Comparison of ENCODE assay signal across 10 mouse cellular contexts in genomic region chr7:49786618-49787382, GRCm38 (mm10). TPM values are rescaled to one million over a fixed set of nuclear protein-coding genes. Genes with fewer than 3 reads are reported as not detected.
A peak's percentile ranks its signal among the peaks of the same experiment; 100 is the strongest.
DNase-seq lines count a peak whose midpoint lies in the region; ATAC-seq and TF ChIP-seq lines count a peak whose summit lies in the region.
"Had no signal": no experiment of that assay in that cellular context is flagged by ENCODE, and none has a peak within 500 bp of the region (broad histone marks: within the 10 kb centered on the region; RNA-seq: fewer than 3 reads in every experiment).

No protein-coding gene starts in this region.

- no peaks in the 10 kb centered on the region for H3K27me3 ChIP-seq in forebrain, embryonic 16.5 days (replicated peaks; ENCODE audit: control insufficient read depth, insufficient read depth, low read length)
- no peaks in the 10 kb centered on the region for H3K27me3 ChIP-seq in kidney, postnatal 0 days (ENCODE audit: insufficient read depth, low read length)
- no peaks in the 10 kb centered on the region for H3K27me3 ChIP-seq in midbrain, embryonic 13.5 days
- H3K27me3 ChIP-seq: embryonic facial prominence, embryonic 12.5 days; limb, embryonic 12.5 days had no signal

- H3K4me2 ChIP-seq in forebrain, embryonic 16.5 days (ENCODE audit: low read length) = no peak overlapping the region
- H3K4me2 ChIP-seq in kidney, postnatal 0 days (ENCODE audit: low read length) = no peak overlapping the region
- H3K4me2 ChIP-seq in midbrain, embryonic 13.5 days (replicated peaks) = no peak overlapping the region
- H3K4me2 ChIP-seq: embryonic facial prominence, embryonic 12.5 days; limb, embryonic 12.5 days had no signal

- no peak overlapping the region for H3K9ac ChIP-seq in forebrain, embryonic 16.5 days (replicated peaks; ENCODE audit: low read depth, low read length)
- no peak overlapping the region for H3K9ac ChIP-seq in kidney, postnatal 0 days (ENCODE audit: low read depth, low read length)
- no peak overlapping the region for H3K9ac ChIP-seq in midbrain, embryonic 13.5 days (replicated peaks)
- H3K9ac ChIP-seq: embryonic facial prominence, embryonic 12.5 days; limb, embryonic 12.5 days had no signal

- no peak overlapping the region for H3K27ac ChIP-seq in forebrain, embryonic 16.5 days (ENCODE audit: low read length)
- H3K27ac ChIP-seq in kidney, postnatal 0 days = no peak overlapping the region
- H3K27ac ChIP-seq in midbrain, embryonic 13.5 days = no peak overlapping the region
- H3K27ac ChIP-seq: embryonic facial prominence, embryonic 12.5 days; limb, embryonic 12.5 days had no signal

- no peaks in the 10 kb centered on the region for H3K9me3 ChIP-seq in forebrain, embryonic 16.5 days (ENCODE audit: control insufficient read depth, low read length)
- no peaks in the 10 kb centered on the region for H3K9me3 ChIP-seq in kidney, postnatal 0 days (replicated peaks; ENCODE audit: low read length)
- no peaks in the 10 kb centered on the region for H3K9me3 ChIP-seq in midbrain, embryonic 13.5 days
- H3K9me3 ChIP-seq: embryonic facial prominence, embryonic 12.5 days; limb, embryonic 12.5 days had no signal

- peaks cover 12% of the 10 kb centered on the region for H3K36me3 ChIP-seq in forebrain, embryonic 16.5 days (ENCODE audit: control insufficient read depth, insufficient read depth)
- peaks cover 7% of the 10 kb centered on the region; the same call in 1 of the 2 replicates for H3K36me3 ChIP-seq in kidney, postnatal 0 days (ENCODE audit: insufficient read depth, low read length)
- peaks cover 64% of the 10 kb centered on the region for H3K36me3 ChIP-seq in midbrain, embryonic 13.5 days

- TF ChIP-seq CTCF in kidney, postnatal 0 days (IDR thresholded peaks at IDR 0.05; ENCODE audit: low read depth) = peak; percentile 81

- no peak overlapping the region for H3K4me3 ChIP-seq in forebrain, embryonic 16.5 days (replicated peaks; ENCODE audit: low read length)
- no peak overlapping the region for H3K4me3 ChIP-seq in kidney, postnatal 0 days (replicated peaks; ENCODE audit: low read depth, low read length)
- no peak overlapping the region for H3K4me3 ChIP-seq in midbrain, embryonic 13.5 days (replicated peaks)
- H3K4me3 ChIP-seq: embryonic facial prominence, embryonic 12.5 days; limb, embryonic 12.5 days had no signal

- WGBS in forebrain, embryonic 16.5 days = 57% methylated on average over 12 of the region's 12 CpGs
- 45% methylated on average over 12 of the region's 12 CpGs for WGBS in kidney, postnatal 0 days
- WGBS in midbrain, embryonic 13.5 days = 62% methylated on average over 12 of the region's 12 CpGs

- ATAC-seq in forebrain, embryonic 16.5 days = peak; percentile 40
- no peak; the same call in 1 of the 2 replicates for ATAC-seq in kidney, postnatal 0 days (replicated peaks; ENCODE audit: low FRiP score, low read depth)
- peak; percentile 55 for ATAC-seq in midbrain, embryonic 13.5 days

- no peaks in the 10 kb centered on the region for H3K4me1 ChIP-seq in forebrain, embryonic 16.5 days (replicated peaks; ENCODE audit: control insufficient read depth, insufficient read depth, low read length)
- no peaks in the 10 kb centered on the region for H3K4me1 ChIP-seq in kidney, postnatal 0 days (replicated peaks; ENCODE audit: insufficient read depth, low read length)
- no peaks in the 10 kb centered on the region for H3K4me1 ChIP-seq in midbrain, embryonic 13.5 days (replicated peaks)
- H3K4me1 ChIP-seq: embryonic facial prominence, embryonic 12.5 days; limb, embryonic 12.5 days had no signal

- peak; percentile 44 for DNase-seq in kidney, adult 18-20 months
- no peak for DNase-seq in kidney, adult 11 months
- peak; percentile 73 for DNase-seq in ES-CJ7 (ENCODE audit: low read depth, low spot score)
- peak; percentile 81 for DNase-seq in brain, adult 2 months (ENCODE audit: low read depth, low spot score)
- DNase-seq in kidney, postnatal 0 days (ENCODE audit: low spot score) = peak; percentile 93
- peak; percentile 37 to 43 for DNase-seq in thymus, postnatal 36 days

RNA-seq across cellular contexts. Expression of gene Prmt3, which starts 8.7 kb away (rescaled TPM):
- polyA plus RNA-seq in forebrain, embryonic 16.5 days (2015; fragmentation: Nextera tagmentation; extraction: Ambion mirVana) = 54.5 and 56.0 TPM in 2 replicates
- 50.7 and 52.3 TPM in 2 replicates for polyA plus RNA-seq in kidney, postnatal 0 days (2015; fragmentation: Nextera tagmentation; extraction: Ambion mirVana)
- 50.6 and 54.2 TPM in 2 replicates for polyA plus RNA-seq in midbrain, embryonic 13.5 days (2015; fragmentation: Nextera tagmentation; extraction: Ambion mirVana)

RNA-seq across cellular contexts. Expression of gene Htatip2, which starts 27.9 kb away (rescaled TPM):
- 2.5 and 2.8 TPM in 2 replicates for polyA plus RNA-seq in forebrain, embryonic 16.5 days (2015; fragmentation: Nextera tagmentation; extraction: Ambion mirVana)
- 11.3 and 12.6 TPM in 2 replicates for polyA plus RNA-seq in kidney, postnatal 0 days (2015; fragmentation: Nextera tagmentation; extraction: Ambion mirVana)
- 3.5 and 4.5 TPM in 2 replicates for polyA plus RNA-seq in midbrain, embryonic 13.5 days (2015; fragmentation: Nextera tagmentation; extraction: Ambion mirVana)
